Mouse (Mus musculus) liver, embryonic 14.5 days (tissue): ENCODE measurements around the gene Mymx.

Experiments used
- CTCF ChIP-seq: IDR thresholded peaks from 2 replicates; pipeline ENCODE4 v1.5.1; 2016; ENCODE audit warnings: antibody characterized with exemption, low read depth, control low read depth
- EP300 ChIP-seq: IDR thresholded peaks from 2 replicates; pipeline ENCODE4 v1.6.1; 2016; ENCODE audit warnings: antibody characterized with exemption, low read depth

DNA sequence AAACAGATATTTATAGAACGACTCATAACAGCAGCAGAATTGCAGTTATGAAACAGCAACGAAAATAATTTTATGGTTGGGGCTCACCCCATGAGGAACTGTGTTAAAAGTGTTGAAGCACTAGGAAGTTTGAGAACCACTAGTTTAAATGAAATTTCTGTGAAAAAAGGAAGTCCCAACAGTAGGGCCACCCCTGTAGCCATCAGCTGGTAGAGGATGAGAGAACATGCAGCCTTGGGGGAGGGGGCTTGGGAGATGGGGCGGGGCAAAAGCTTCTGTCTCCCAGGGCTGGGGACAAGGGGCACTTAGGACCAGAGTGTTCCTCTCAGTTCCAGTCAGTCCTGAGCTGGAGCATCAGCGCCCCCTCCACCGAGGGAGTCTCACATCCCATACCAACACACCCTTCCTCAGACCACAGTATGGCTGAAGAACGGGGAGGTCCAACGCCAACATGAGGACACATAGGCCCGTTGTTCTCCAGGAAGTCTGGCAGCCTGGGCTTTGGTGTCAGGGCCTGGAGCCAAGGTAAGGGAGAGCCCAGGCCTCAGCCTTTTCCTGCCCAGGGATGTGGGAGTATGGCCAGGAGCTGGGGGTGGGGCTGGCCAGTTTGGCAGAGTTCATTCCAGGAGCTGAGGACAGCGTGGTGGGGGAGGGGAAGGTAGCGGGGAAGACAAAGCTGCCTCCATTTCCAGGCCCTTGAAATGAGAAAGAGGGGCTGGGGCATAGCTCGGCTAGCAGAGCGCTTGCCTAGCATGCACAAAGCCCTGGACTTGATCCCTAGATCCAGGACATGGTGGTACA lies 17.6 kb downstream of the Mymx start:
- no peak for TF ChIP-seq CTCF
- TF ChIP-seq EP300: no peak
